Mouse (Mus musculus): ENCODE results near the gene Supt5. TPM values are rescaled to one million over a fixed set of nuclear protein-coding genes. Genes with fewer than 3 reads are reported as not detected.
"Not testable (repeated sequence)": the region's sequence is repeated elsewhere in the genome, so short reads cannot be mapped to it uniquely, and the experiment has no call there.

Supt5 gene
- polyA plus RNA-seq (2014; fragmentation: Nextera tagmentation; extraction: Ambion mirVana), result 97.2 and 104 TPM in 2 replicates

- ATAC-seq (replicated peaks; ENCODE audit: low FRiP score), result peak; percentile 98
- WGBS, result under 1% methylated on average over 77 of the region's 77 CpGs
- H3K9ac ChIP-seq (ENCODE audit: low read length), result peak within 1 kb of the TSS; percentile 95
Observed at GRCm38 (mm10) chr7:28338108-28338998, at the start of gene Supt5. Supt5 (minus strand) TSS chr7:28338746.

GRCm38 (mm10) chr7:28387384-28387783 lies 48.8 kb upstream of the Supt5 start:
- not testable (repeated sequence) for H3K4me1 ChIP-seq (replicated peaks; ENCODE audit: control insufficient read depth, insufficient read depth, low read length); H3K27ac ChIP-seq (ENCODE audit: low read depth, low read length); H3K9ac ChIP-seq (ENCODE audit: low read length); ATAC-seq (replicated peaks; ENCODE audit: low FRiP score); H3K36me3 ChIP-seq (ENCODE audit: control insufficient read depth, insufficient read depth, low read length); H3K9me3 ChIP-seq (ENCODE audit: control insufficient read depth, low read length); DNase-seq (ENCODE audit: low spot score); H3K4me3 ChIP-seq (ENCODE audit: low read depth, low read length); H3K27me3 ChIP-seq (ENCODE audit: control insufficient read depth, insufficient read depth, low read length); H3K4me2 ChIP-seq (ENCODE audit: low read depth, low read length, severe bottlenecking)
- WGBS, result 88% methylated on average over 7 of the region's 7 CpGs

More at GRCm38 (mm10) chr7:28338108-28338998, at the start of gene Supt5:
- no peaks in the 10 kb centered on the region; the same call in 1 of the 2 replicates for H3K36me3 ChIP-seq (ENCODE audit: control insufficient read depth, insufficient read depth, low read length)
- H3K9me3 ChIP-seq (ENCODE audit: control insufficient read depth, low read length), result no peaks in the 10 kb centered on the region
- no peaks in the 10 kb centered on the region for H3K27me3 ChIP-seq (ENCODE audit: control insufficient read depth, insufficient read depth, low read length)
- peak within 1 kb of the TSS; percentile 99 for H3K4me3 ChIP-seq (ENCODE audit: low read depth, low read length)
- H3K4me2 ChIP-seq (ENCODE audit: low read depth, low read length, severe bottlenecking), result peak within 1 kb of the TSS; percentile 80
- DNase-seq (ENCODE audit: low spot score), result peak; percentile 97
- peaks cover 2% of the 10 kb centered on the region; the same call in 1 of the 2 replicates for H3K4me1 ChIP-seq (replicated peaks; ENCODE audit: control insufficient read depth, insufficient read depth, low read length)
- peak within 1 kb of the TSS; percentile 54 for H3K27ac ChIP-seq (ENCODE audit: low read depth, low read length)

- not testable (repeated sequence) for H3K4me3 ChIP-seq (ENCODE audit: low read depth, low read length); H3K9me3 ChIP-seq (ENCODE audit: control insufficient read depth, low read length); ATAC-seq (replicated peaks; ENCODE audit: low FRiP score); DNase-seq (ENCODE audit: low spot score); H3K36me3 ChIP-seq (ENCODE audit: control insufficient read depth, insufficient read depth, low read length); H3K27ac ChIP-seq (ENCODE audit: low read depth, low read length); H3K9ac ChIP-seq (ENCODE audit: low read length); H3K27me3 ChIP-seq (ENCODE audit: control insufficient read depth, insufficient read depth, low read length); H3K4me1 ChIP-seq (replicated peaks; ENCODE audit: control insufficient read depth, insufficient read depth, low read length); H3K4me2 ChIP-seq (ENCODE audit: low read depth, low read length, severe bottlenecking)
- WGBS, result 86% methylated on average over 6 of the region's 6 CpGs
Observed at GRCm38 (mm10) chr7:28386877-28387276, 48.3 kb upstream of the Supt5 start.

- Histone ChIP-seq H3K9ac (ENCODE audit: low read length) (no peak overlapping the region), H3K4me1 (replicated peaks; ENCODE audit: control insufficient read depth, insufficient read depth, low read length) (peaks cover 5% of the 10 kb centered on the region; the same call in 1 of the 2 replicates), H3K4me2 (ENCODE audit: low read depth, low read length, severe bottlenecking) (no peak overlapping the region), H3K27me3 (ENCODE audit: control insufficient read depth, insufficient read depth, low read length) (no peaks in the 10 kb centered on the region), H3K4me3 (ENCODE audit: low read depth, low read length) (no peak overlapping the region), H3K27ac (ENCODE audit: low read depth, low read length) (no peak overlapping the region), H3K9me3 (ENCODE audit: control insufficient read depth, low read length) (no peaks in the 10 kb centered on the region), H3K36me3 (ENCODE audit: control insufficient read depth, insufficient read depth, low read length) (peaks cover 7% of the 10 kb centered on the region; the same call in 1 of the 2 replicates)
- 28% methylated on average over 4 of the region's 4 CpGs for WGBS
- DNase-seq (ENCODE audit: low spot score), result peak; percentile 91
- peak; percentile 67 for ATAC-seq (replicated peaks; ENCODE audit: low FRiP score)
Observed at GRCm38 (mm10) chr7:28386462-28386861, 47.9 kb upstream of the Supt5 start.

GRCm38 (mm10) chr7:28386007-28386406 lies 47.5 kb upstream of the Supt5 start:
- no peak for DNase-seq (ENCODE audit: low spot score)
- H3K4me2 ChIP-seq (ENCODE audit: low read depth, low read length, severe bottlenecking), result no peak overlapping the region
- no peaks in the 10 kb centered on the region for H3K27me3 ChIP-seq (ENCODE audit: control insufficient read depth, insufficient read depth, low read length)
- no peak overlapping the region for H3K27ac ChIP-seq (ENCODE audit: low read depth, low read length)
- ATAC-seq (replicated peaks; ENCODE audit: low FRiP score), result no peak
- peaks cover 7% of the 10 kb centered on the region; the same call in 1 of the 2 replicates for H3K36me3 ChIP-seq (ENCODE audit: control insufficient read depth, insufficient read depth, low read length)
- peaks cover 8% of the 10 kb centered on the region; the same call in 1 of the 2 replicates for H3K4me1 ChIP-seq (replicated peaks; ENCODE audit: control insufficient read depth, insufficient read depth, low read length)
- no peak overlapping the region for H3K4me3 ChIP-seq (ENCODE audit: low read depth, low read length)
- 88% methylated on average over 7 of the region's 7 CpGs for WGBS
- H3K9me3 ChIP-seq (ENCODE audit: control insufficient read depth, low read length), result no peaks in the 10 kb centered on the region
- no peak overlapping the region for H3K9ac ChIP-seq (ENCODE audit: low read length)

GRCm38 (mm10) chr7:28385196-28385595 lies 46.6 kb upstream of the Supt5 start:
- Histone ChIP-seq H3K9me3 (ENCODE audit: control insufficient read depth, low read length) (no peaks in the 10 kb centered on the region), H3K36me3 (ENCODE audit: control insufficient read depth, insufficient read depth, low read length) (peaks cover 6% of the 10 kb centered on the region; the same call in 1 of the 2 replicates), H3K4me3 (ENCODE audit: low read depth, low read length) (no peak overlapping the region), H3K4me1 (replicated peaks; ENCODE audit: control insufficient read depth, insufficient read depth, low read length) (peaks cover 11% of the 10 kb centered on the region; the same call in 1 of the 2 replicates), H3K27ac (ENCODE audit: low read depth, low read length) (no peak overlapping the region), H3K9ac (ENCODE audit: low read length) (no peak overlapping the region), H3K27me3 (ENCODE audit: control insufficient read depth, insufficient read depth, low read length) (no peaks in the 10 kb centered on the region), H3K4me2 (ENCODE audit: low read depth, low read length, severe bottlenecking) (no peak overlapping the region)
- ATAC-seq (replicated peaks; ENCODE audit: low FRiP score) (no peak), DNase-seq (ENCODE audit: low spot score) (no peak)
- WGBS, result 93% methylated on average over 9 of the region's 9 CpGs

- Histone ChIP-seq H3K4me2 (ENCODE audit: low read depth, low read length, severe bottlenecking) (no peak overlapping the region), H3K4me1 (replicated peaks; ENCODE audit: control insufficient read depth, insufficient read depth, low read length) (peaks cover 14% of the 10 kb centered on the region; the same call in 1 of the 2 replicates), H3K27me3 (ENCODE audit: control insufficient read depth, insufficient read depth, low read length) (no peaks in the 10 kb centered on the region), H3K9ac (ENCODE audit: low read length) (no peak overlapping the region), H3K27ac (ENCODE audit: low read depth, low read length) (no peak overlapping the region), H3K4me3 (ENCODE audit: low read depth, low read length) (no peak overlapping the region), H3K9me3 (ENCODE audit: control insufficient read depth, low read length) (no peaks in the 10 kb centered on the region), H3K36me3 (ENCODE audit: control insufficient read depth, insufficient read depth, low read length) (peaks cover 4% of the 10 kb centered on the region; the same call in 1 of the 2 replicates)
- 84% methylated on average over 6 of the region's 6 CpGs for WGBS
- ATAC-seq (replicated peaks; ENCODE audit: low FRiP score) (no peak), DNase-seq (ENCODE audit: low spot score) (no peak)
Observed at GRCm38 (mm10) chr7:28384162-28384561, 45.6 kb upstream of the Supt5 start.

GRCm38 (mm10) chr7:28383606-28384005 lies 45.1 kb upstream of the Supt5 start:
- ATAC-seq (replicated peaks; ENCODE audit: low FRiP score), result no peak
- H3K4me1 ChIP-seq (replicated peaks; ENCODE audit: control insufficient read depth, insufficient read depth, low read length), result peaks cover 16% of the 10 kb centered on the region; the same call in 1 of the 2 replicates
- DNase-seq (ENCODE audit: low spot score), result no peak
- H3K27ac ChIP-seq (ENCODE audit: low read depth, low read length), result no peak overlapping the region
- no peak overlapping the region for H3K4me3 ChIP-seq (ENCODE audit: low read depth, low read length)
- no peak overlapping the region for H3K4me2 ChIP-seq (ENCODE audit: low read depth, low read length, severe bottlenecking)
- WGBS, result 87% methylated on average over 4 of the region's 4 CpGs
- H3K36me3 ChIP-seq (ENCODE audit: control insufficient read depth, insufficient read depth, low read length), result peaks cover 4% of the 10 kb centered on the region; the same call in 1 of the 2 replicates
- no peaks in the 10 kb centered on the region for H3K9me3 ChIP-seq (ENCODE audit: control insufficient read depth, low read length)
- no peak overlapping the region for H3K9ac ChIP-seq (ENCODE audit: low read length)
- no peaks in the 10 kb centered on the region for H3K27me3 ChIP-seq (ENCODE audit: control insufficient read depth, insufficient read depth, low read length)

All from forebrain, embryonic 11.5 days (tissue).